Mouse (Mus musculus) stomach, postnatal 0 days (tissue): ENCODE data around the gene Dnah10.

Experiments used
- CTCF ChIP-seq: IDR thresholded peaks from 2 replicates; pipeline ENCODE4 v1.5.1; 2016; ENCODE audit warnings: antibody characterized with exemption, low read depth, mild to moderate bottlenecking, moderate library complexity
- EP300 ChIP-seq: optimal IDR thresholded peaks from 2 replicates; pipeline ENCODE3; 2016; ENCODE audit warnings: antibody characterized with exemption

- no peak for TF ChIP-seq CTCF
- no peak for TF ChIP-seq EP300
Measured at GRCm38 (mm10) chr5:124718396-124718795, 6.5 kb upstream of the Dnah10 start.
